Comparison of ENCODE assay signal across 8 mouse cellular contexts in the genomic region with DNA sequence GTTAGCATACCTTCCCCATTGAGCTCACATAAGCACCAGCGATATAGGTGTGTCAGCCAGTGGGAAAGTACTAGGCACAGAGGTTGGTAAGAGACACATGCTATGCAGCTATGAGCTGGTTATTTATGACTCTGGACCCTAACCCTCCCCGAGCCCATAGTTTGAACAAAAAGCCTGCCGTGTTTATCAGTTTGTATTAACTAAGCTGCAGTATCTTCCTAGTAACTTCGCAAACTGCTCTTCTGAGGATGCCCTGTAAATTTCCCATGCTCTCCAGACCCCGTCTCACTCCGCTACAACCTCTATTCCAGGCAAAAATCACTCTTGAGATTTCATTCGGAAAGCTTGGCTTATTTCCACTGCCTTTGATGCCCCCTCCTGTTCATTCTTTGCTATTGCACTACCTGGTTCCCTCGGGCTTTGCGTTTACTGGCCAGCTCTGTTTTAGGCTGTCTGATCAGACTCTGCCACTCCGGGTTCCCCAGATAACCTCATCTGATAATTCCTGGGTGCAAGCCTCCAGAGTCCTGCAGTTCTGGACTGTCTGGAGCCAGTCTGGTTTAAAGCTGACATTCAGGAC. TPM values are rescaled to one million over a fixed set of nuclear protein-coding genes. Genes with fewer than 3 reads are reported as not detected.
A peak's percentile ranks its signal among the peaks of the same experiment; 100 is the strongest.
DNase-seq lines count a peak whose midpoint lies in the region; ATAC-seq and TF ChIP-seq lines count a peak whose summit lies in the region.

No protein-coding gene starts in this region.

- H3K9me3 ChIP-seq in intestine, embryonic 14.5 days (ENCODE audit: control insufficient read depth, low read length), result no peaks in the 10 kb centered on the region
- no peaks in the 10 kb centered on the region for H3K9me3 ChIP-seq in intestine, embryonic 15.5 days
- no peaks in the 10 kb centered on the region for H3K9me3 ChIP-seq in lung, embryonic 14.5 days (ENCODE audit: low read depth, low read length)

- H3K4me2 ChIP-seq in intestine, embryonic 14.5 days (ENCODE audit: low read length), result no peak overlapping the region
- H3K4me2 ChIP-seq in intestine, embryonic 15.5 days (replicated peaks), result no peak overlapping the region
- H3K4me2 ChIP-seq in lung, embryonic 14.5 days, result no peak overlapping the region

- H3K36me3 ChIP-seq in intestine, embryonic 14.5 days (ENCODE audit: control insufficient read depth, insufficient read depth, low read length), result no peaks in the 10 kb centered on the region
- no peaks in the 10 kb centered on the region for H3K36me3 ChIP-seq in intestine, embryonic 15.5 days
- H3K36me3 ChIP-seq in lung, embryonic 14.5 days (ENCODE audit: insufficient read depth), result no peaks in the 10 kb centered on the region

- no peaks in the 10 kb centered on the region for H3K27me3 ChIP-seq in intestine, embryonic 14.5 days (replicated peaks; ENCODE audit: control insufficient read depth, insufficient read depth, low read length)
- no peaks in the 10 kb centered on the region for H3K27me3 ChIP-seq in intestine, embryonic 15.5 days (replicated peaks)
- no peaks in the 10 kb centered on the region for H3K27me3 ChIP-seq in lung, embryonic 14.5 days (ENCODE audit: insufficient read depth, low read length)

- no peaks in the 10 kb centered on the region for H3K4me1 ChIP-seq in intestine, embryonic 14.5 days (replicated peaks; ENCODE audit: control insufficient read depth, insufficient read depth, low read length)
- no peaks in the 10 kb centered on the region for H3K4me1 ChIP-seq in intestine, embryonic 15.5 days (replicated peaks)
- H3K4me1 ChIP-seq in lung, embryonic 14.5 days (ENCODE audit: insufficient read depth), result no peaks in the 10 kb centered on the region

- DNase-seq in intestine, embryonic 14.5 days (ENCODE audit: low spot score), result peak; percentile 83
- peak; percentile 14 to 48 for DNase-seq in CD8-positive naive resting alpha-beta T cell, adult 2 months (ENCODE audit: low read depth in 2 of 2, low spot score in 2 of 2)
- peak; percentile 69 for DNase-seq in brain, adult 2 months (ENCODE audit: low read depth, low spot score)
- DNase-seq in lung, embryonic 14.5 days, result peak; percentile 82
- DNase-seq in right cerebral cortex, postnatal 36 days (ENCODE audit: low spot score in 2 of 2), result peak; percentile 10 to 24

- 0 out of 2 replicates have a peak, but pooled peaks have one; percentile 29 for ATAC-seq in intestine, embryonic 14.5 days (replicated peaks; ENCODE audit: low FRiP score, low TSS enrichment, low read depth)
- no peak for ATAC-seq in intestine, embryonic 15.5 days
- ATAC-seq in erythroblast, adult 5-6 weeks (replicated peaks; ENCODE audit: low FRiP score, poor library complexity, severe bottlenecking), result 0 out of 2 replicates have a peak, but pooled peaks have one; percentile 52
- ATAC-seq in inflammation-experienced regulatory T-cells, adult 6 months, result peak; percentile 54
- no peak for ATAC-seq in lung, embryonic 14.5 days (ENCODE audit: insufficient read depth)

- WGBS in intestine, embryonic 14.5 days, result 24% methylated on average over 10 of the region's 10 CpGs
- 24% methylated on average over 10 of the region's 10 CpGs for WGBS in intestine, embryonic 15.5 days
- WGBS in lung, embryonic 14.5 days, result 29% methylated on average over 10 of the region's 10 CpGs

- TF ChIP-seq CTCF in lung, embryonic 14.5 days (IDR thresholded peaks at IDR 0.05; ENCODE audit: low read depth), result peak; percentile 83

- no peak overlapping the region for H3K27ac ChIP-seq in intestine, embryonic 14.5 days (ENCODE audit: low read depth)
- H3K27ac ChIP-seq in intestine, embryonic 15.5 days, result no peak overlapping the region
- H3K27ac ChIP-seq in lung, embryonic 14.5 days (ENCODE audit: low read depth), result no peak overlapping the region

- H3K9ac ChIP-seq in intestine, embryonic 14.5 days (ENCODE audit: low read length), result no peak overlapping the region
- no peak overlapping the region for H3K9ac ChIP-seq in intestine, embryonic 15.5 days
- no peak overlapping the region for H3K9ac ChIP-seq in lung, embryonic 14.5 days

- no peak overlapping the region for H3K4me3 ChIP-seq in intestine, embryonic 14.5 days (ENCODE audit: low read depth, low read length)
- no peak overlapping the region for H3K4me3 ChIP-seq in intestine, embryonic 15.5 days (replicated peaks)
- H3K4me3 ChIP-seq in lung, embryonic 14.5 days (ENCODE audit: low read depth, low read length), result no peak overlapping the region

RNA-seq across cellular contexts. Expression of gene Tm9sf4, which starts 18.4 kb away (rescaled TPM):
- 86.8 and 93.7 TPM in 2 replicates for polyA plus RNA-seq in intestine, embryonic 14.5 days (2014; fragmentation: Nextera tagmentation; extraction: Ambion mirVana)
- polyA plus RNA-seq in intestine, embryonic 15.5 days (2015; fragmentation: Nextera tagmentation; extraction: Ambion mirVana), result 82.5 and 84.9 TPM in 2 replicates
- 16.9 and 19.2 TPM in 2 replicates for total RNA-seq in erythroblast, adult 5-6 weeks (2015; ENCODE audit: low replicate concordance)
- 14.9 and 23.3 TPM in 2 replicates for total RNA-seq in erythroblast, adult 5-6 weeks (2017; ENCODE audit: low replicate concordance)
- polyA plus RNA-seq in inflammation-experienced regulatory T-cells, adult 6 months (2017; shearing (Covaris generic)), result 10 to 100 TPM; 31.2 to 49.1 (median 47.2) TPM
- 90.2 and 90.9 TPM in 2 replicates for polyA plus RNA-seq in lung, embryonic 14.5 days (2014; fragmentation: Nextera tagmentation; extraction: Ambion mirVana)

RNA-seq across cellular contexts. Expression of gene Hck, which starts 34.4 kb away (rescaled TPM):
- polyA plus RNA-seq in intestine, embryonic 14.5 days (2014; fragmentation: Nextera tagmentation; extraction: Ambion mirVana), result 4.5 and 4.7 TPM in 2 replicates
- 5.7 and 6.2 TPM in 2 replicates for polyA plus RNA-seq in intestine, embryonic 15.5 days (2015; fragmentation: Nextera tagmentation; extraction: Ambion mirVana)
- total RNA-seq in erythroblast, adult 5-6 weeks (2015; ENCODE audit: low replicate concordance), result 19.2 and 46.6 TPM in 2 replicates
- 28.7 and 45.7 TPM in 2 replicates for total RNA-seq in erythroblast, adult 5-6 weeks (2017; ENCODE audit: low replicate concordance)
- 1 to 10 TPM in 1 of 3 experiments, under 1 TPM in 1, not detected in 1; 0.28 to 1.0 TPM for polyA plus RNA-seq in inflammation-experienced regulatory T-cells, adult 6 months (2017; shearing (Covaris generic))
- polyA plus RNA-seq in lung, embryonic 14.5 days (2014; fragmentation: Nextera tagmentation; extraction: Ambion mirVana), result 2.6 and 3.7 TPM in 2 replicates

Comparison
In these comparisons a context has a peak if more than half of its experiments do, and no peak if none do; other contexts are left out.
1. ATAC-seq: peak in intestine, embryonic 14.5 days (single experiment), erythroblast, adult 5-6 weeks (single experiment) and inflammation-experienced regulatory T-cells, adult 6 months (single experiment); none in intestine, embryonic 15.5 days (single experiment) and lung, embryonic 14.5 days (single experiment).
2. DNase-seq: peak in every context shown above with its lines; median percentile 83 in intestine, embryonic 14.5 days; 82 in lung, embryonic 14.5 days; 69 in brain, adult 2 months; 31 in CD8-positive naive resting alpha-beta T cell, adult 2 months; 17 in right cerebral cortex, postnatal 36 days.